Mouse (Mus musculus) G1E (cell line): ENCODE data around the gene Bicral. TPM values are rescaled to one million over a fixed set of nuclear protein-coding genes. Genes with fewer than 3 reads are reported as not detected.

Source experiments
- ATAC-seq: 2 replicates; pipeline ENCODE4 v1.8.0; 2016; ENCODE audit warnings: mild to moderate bottlenecking; ENCODE audit not compliant: insufficient number of reproducible peaks, poor library complexity, low FRiP score, severe bottlenecking; ENCODE audit errors: extremely low read depth
- DNase-seq: peaks from one replicate; pipeline ENCODE4 v3.0.0; 2012; ENCODE audit warnings: low spot score
- H3K27me3 ChIP-seq: 2 replicates; pipeline ENCODE4 v1.6.1; 2012; ENCODE audit warnings: mild to moderate bottlenecking, low read length, inconsistent platforms; ENCODE audit not compliant: insufficient read depth
- H3K36me3 ChIP-seq: replicated peaks from 2 replicates; pipeline ENCODE3; 2012; ENCODE audit warnings: mild to moderate bottlenecking, inconsistent platforms
- H3K4me1 ChIP-seq: 2 replicates; pipeline ENCODE4 v1.6.1; 2012; ENCODE audit warnings: low read depth, low read length, inconsistent platforms, mixed read lengths; ENCODE audit not compliant: insufficient read depth
- H3K4me3 ChIP-seq: 2 replicates; pipeline ENCODE4 v1.5.1; 2012; ENCODE audit warnings: low read depth, mild to moderate bottlenecking, inconsistent platforms, low read length, moderate library complexity, mixed read lengths
- H3K9me3 ChIP-seq: replicated peaks from 2 replicates; pipeline ENCODE4 v1.6.1; 2012; ENCODE audit warnings: inconsistent platforms
- CTCF ChIP-seq: IDR thresholded peaks from 2 replicates; pipeline ENCODE4 v1.5.1; 2012; ENCODE audit warnings: low read depth, low read length, inconsistent platforms, mixed read lengths
- GATA1 ChIP-seq: IDR thresholded peaks from 2 replicates; pipeline ENCODE4 v1.6.1; 2012; ENCODE audit warnings: borderline replicate concordance, low read length, inconsistent platforms, mixed read lengths
- GATA2 ChIP-seq: IDR thresholded peaks from 2 replicates; pipeline ENCODE4 v1.6.1; 2012; ENCODE audit warnings: low read depth, low read length, inconsistent platforms, borderline replicate concordance
- POLR2AphosphoS5 ChIP-seq: IDR thresholded peaks from 2 replicates; pipeline ENCODE4 v1.6.1; 2012; ENCODE audit warnings: low read depth, low read length, inconsistent platforms; ENCODE audit not compliant: insufficient replicate concordance
- TAL1 ChIP-seq: conservative IDR thresholded peaks from 2 replicates; pipeline ENCODE4 v1.6.1; 2012; ENCODE audit warnings: low read depth, low read length, inconsistent platforms, mixed read lengths
- polyA plus RNA-seq: library from polyadenylated mRNA; stranded (reverse); fragments of >175 nt; gene quantifications from 2 replicates; pipeline ENCODE4 v1.2.3, GENCODE M21; 2012
- total RNA-seq, 2 experiments: library from RNA; stranded (forward) in 1 of 2; stranded (reverse) in 1 of 2; fragments of 200-1000 nt in 1 of 2; fragments of >200 nt in 1 of 2; fragmentation: Nextera tagmentation in 1 of 2; gene quantifications; 2 replicates each; pipeline ENCODE4 v1.2.3; 2014 to 2017

Gene Bicral
- total and polyA plus RNA-seq, 3 experiments = 12.9 to 34.4 (median 13.4) TPM

GRCm38 (mm10) chr17:46751056-46751793 lies 107.1 kb downstream of the Bicral start:
- H3K9me3 ChIP-seq = 0 out of 2 replicates have a peak, but pooled peaks cover 3% of the 10 kb centered on the region
- ATAC-seq (peak; percentile 19; the same call in 1 of the 2 replicates), DNase-seq (peak; percentile 68)
- peaks cover 11% of the 10 kb centered on the region for H3K27me3 ChIP-seq
- H3K4me3 ChIP-seq = peak overlapping the region; percentile 79
- peaks cover 38% of the 10 kb centered on the region for H3K4me1 ChIP-seq
- H3K36me3 ChIP-seq = peaks cover 37% of the 10 kb centered on the region
- TF ChIP-seq POLR2AphosphoS5 = no peak
- TF ChIP-seq TAL1 = no peak
- TF ChIP-seq CTCF = no peak
- no peak for TF ChIP-seq GATA2
- TF ChIP-seq GATA1 = no peak

GRCm38 (mm10) chr17:46750580-46750979 lies 107.7 kb downstream of the Bicral start:
- H3K36me3 ChIP-seq = peaks cover 43% of the 10 kb centered on the region
- TF ChIP-seq CTCF (no peak), POLR2AphosphoS5 (no peak), GATA2 (no peak), GATA1 (no peak), TAL1 (no peak)

GRCm38 (mm10) chr17:46749282-46749681 lies 109.0 kb downstream of the Bicral start:
- H3K36me3 ChIP-seq = peaks cover 55% of the 10 kb centered on the region
- H3K4me1 ChIP-seq = peaks cover 38% of the 10 kb centered on the region
- no peak overlapping the region for H3K4me3 ChIP-seq
- ATAC-seq (no peak), DNase-seq (no peak)
- TF ChIP-seq CTCF (no peak), POLR2AphosphoS5 (no peak), GATA2 (no peak), GATA1 (no peak), TAL1 (no peak)
- no peaks in the 10 kb centered on the region for H3K9me3 ChIP-seq
- no peaks in the 10 kb centered on the region for H3K27me3 ChIP-seq

More at GRCm38 (mm10) chr17:46750580-46750979, 107.7 kb downstream of the Bicral start:
- Histone ChIP-seq H3K9me3 (0 out of 2 replicates have a peak, but pooled peaks cover 3% of the 10 kb centered on the region), H3K4me1 (peaks cover 36% of the 10 kb centered on the region), H3K4me3 (peak overlapping the region; percentile 79), H3K27me3 (peaks cover 5% of the 10 kb centered on the region)
- no peak for DNase-seq
- no peak for ATAC-seq

Other genes with a start within 250 kb of the Bicral start
- gene Ptk7, start 229.0 kb downstream of the Bicral start, total RNA-seq (2014; fragmentation: Nextera tagmentation) = not detected in 2 replicates
- gene Ptk7, start 229.0 kb downstream of the Bicral start, total RNA-seq (2017) = 0.05 TPM in 1 of 2 replicates, not detected in the other
- 0.01 TPM in 1 of 2 replicates, not detected in the other for gene Ptk7, start 229.0 kb downstream of the Bicral start, polyA plus RNA-seq
- 1.3 and 2.1 TPM in 2 replicates for gene Klc4, start 212.5 kb downstream of the Bicral start, total RNA-seq (2014; fragmentation: Nextera tagmentation)
- 8.9 and 10.2 TPM in 2 replicates for gene Klc4, start 212.5 kb downstream of the Bicral start, total RNA-seq (2017)
- gene Klc4, start 212.5 kb downstream of the Bicral start, polyA plus RNA-seq = 11.7 and 12.3 TPM in 2 replicates
- gene Mrpl2, start 212.3 kb downstream of the Bicral start, total RNA-seq (2014; fragmentation: Nextera tagmentation) = 44.7 and 59.4 TPM in 2 replicates
- 76.3 and 107 TPM in 2 replicates for gene Mrpl2, start 212.3 kb downstream of the Bicral start, total RNA-seq (2017)
- 853 and 1,060 TPM in 2 replicates for gene Mrpl2, start 212.3 kb downstream of the Bicral start, polyA plus RNA-seq
- gene Cul7, start 208.1 kb downstream of the Bicral start, total RNA-seq (2014; fragmentation: Nextera tagmentation) = 44.1 and 47.4 TPM in 2 replicates
- 27.4 and 30.0 TPM in 2 replicates for gene Cul7, start 208.1 kb downstream of the Bicral start, total RNA-seq (2017)
- gene Cul7, start 208.1 kb downstream of the Bicral start, polyA plus RNA-seq = 136 and 142 TPM in 2 replicates
- 12.2 and 13.2 TPM in 2 replicates for gene Rrp36, start 184.1 kb downstream of the Bicral start, total RNA-seq (2014; fragmentation: Nextera tagmentation)
- 48.0 and 67.2 TPM in 2 replicates for gene Rrp36, start 184.1 kb downstream of the Bicral start, total RNA-seq (2017)
- gene Rrp36, start 184.1 kb downstream of the Bicral start, polyA plus RNA-seq = 39.0 and 45.0 TPM in 2 replicates
- gene Mea1, start 179.7 kb downstream of the Bicral start, total RNA-seq (2014; fragmentation: Nextera tagmentation) = 37.1 and 42.4 TPM in 2 replicates
- 79.5 and 83.8 TPM in 2 replicates for gene Mea1, start 179.7 kb downstream of the Bicral start, total RNA-seq (2017)
- 84.7 and 105 TPM in 2 replicates for gene Mea1, start 179.7 kb downstream of the Bicral start, polyA plus RNA-seq
- 70.1 and 79.1 TPM in 2 replicates for gene Klhdc3, start 177.6 kb downstream of the Bicral start, total RNA-seq (2014; fragmentation: Nextera tagmentation)
- 21.0 and 26.0 TPM in 2 replicates for gene Klhdc3, start 177.6 kb downstream of the Bicral start, total RNA-seq (2017)
- 221 and 297 TPM in 2 replicates for gene Klhdc3, start 177.6 kb downstream of the Bicral start, polyA plus RNA-seq
- gene Ppp2r5d, start 153.4 kb downstream of the Bicral start, total RNA-seq (2014; fragmentation: Nextera tagmentation) = 55.2 and 56.6 TPM in 2 replicates
- 33.9 and 40.1 TPM in 2 replicates for gene Ppp2r5d, start 153.4 kb downstream of the Bicral start, total RNA-seq (2017)
- gene Ppp2r5d, start 153.4 kb downstream of the Bicral start, polyA plus RNA-seq = 78.5 and 83.4 TPM in 2 replicates
- 19.8 and 22.1 TPM in 2 replicates for gene Pex6, start 147.0 kb downstream of the Bicral start, total RNA-seq (2014; fragmentation: Nextera tagmentation)
- 14.3 and 17.3 TPM in 2 replicates for gene Pex6, start 147.0 kb downstream of the Bicral start, total RNA-seq (2017)
- gene Pex6, start 147.0 kb downstream of the Bicral start, polyA plus RNA-seq = 52.6 and 56.0 TPM in 2 replicates
- gene Gnmt, start 129.3 kb downstream of the Bicral start, total RNA-seq (2014; fragmentation: Nextera tagmentation) = not detected in 2 replicates
- gene Gnmt, start 129.3 kb downstream of the Bicral start, total RNA-seq (2017) = 0.52 TPM in 1 of 2 replicates, not detected in the other
- gene Gnmt, start 129.3 kb downstream of the Bicral start, polyA plus RNA-seq = 0.17 TPM in 1 of 2 replicates, not detected in the other
- 12.8 and 14.4 TPM in 2 replicates for gene Cnpy3, start 106.3 kb downstream of the Bicral start, total RNA-seq (2014; fragmentation: Nextera tagmentation)
- 36.3 and 41.1 TPM in 2 replicates for gene Cnpy3, start 106.3 kb downstream of the Bicral start, total RNA-seq (2017)
- gene Cnpy3, start 106.3 kb downstream of the Bicral start, polyA plus RNA-seq = 96.9 and 114 TPM in 2 replicates
- gene Ptcra, start 94.8 kb downstream of the Bicral start, total RNA-seq (2014; fragmentation: Nextera tagmentation) = not detected in 2 replicates
- gene Ptcra, start 94.8 kb downstream of the Bicral start, total RNA-seq (2017) = 0.12 and 0.27 TPM in 2 replicates
- 0.04 and 0.07 TPM in 2 replicates for gene Ptcra, start 94.8 kb downstream of the Bicral start, polyA plus RNA-seq
- gene 2310039H08Rik, start 85.8 kb downstream of the Bicral start, total RNA-seq (2014; fragmentation: Nextera tagmentation) = 26.8 and 33.4 TPM in 2 replicates
- 17.4 and 24.3 TPM in 2 replicates for gene 2310039H08Rik, start 85.8 kb downstream of the Bicral start, total RNA-seq (2017)
- 129 and 189 TPM in 2 replicates for gene 2310039H08Rik, start 85.8 kb downstream of the Bicral start, polyA plus RNA-seq
- gene Rpl7l1, start 75.8 kb downstream of the Bicral start, total RNA-seq (2014; fragmentation: Nextera tagmentation) = 154 and 166 TPM in 2 replicates
- 159 and 181 TPM in 2 replicates for gene Rpl7l1, start 75.8 kb downstream of the Bicral start, total RNA-seq (2017)
- gene Rpl7l1, start 75.8 kb downstream of the Bicral start, polyA plus RNA-seq = 7.0 and 11.3 TPM in 2 replicates
- 7.5 and 10.1 TPM in 2 replicates for gene Tbcc, start 32.2 kb upstream of the Bicral start, total RNA-seq (2014; fragmentation: Nextera tagmentation)
- gene Tbcc, start 32.2 kb upstream of the Bicral start, total RNA-seq (2017) = 18.6 and 21.3 TPM in 2 replicates
- gene Tbcc, start 32.2 kb upstream of the Bicral start, polyA plus RNA-seq = 20.0 and 27.5 TPM in 2 replicates
- not detected in 2 replicates for gene Prph2, start 52.0 kb upstream of the Bicral start, total RNA-seq (2014; fragmentation: Nextera tagmentation)
- gene Prph2, start 52.0 kb upstream of the Bicral start, total RNA-seq (2017) = 0.05 TPM in 1 of 2 replicates, not detected in the other
- gene Prph2, start 52.0 kb upstream of the Bicral start, polyA plus RNA-seq = not detected in 2 replicates
- gene Ubr2, start 152.1 kb upstream of the Bicral start, total RNA-seq (2014; fragmentation: Nextera tagmentation) = 116 and 131 TPM in 2 replicates
- 43.0 and 51.4 TPM in 2 replicates for gene Ubr2, start 152.1 kb upstream of the Bicral start, total RNA-seq (2017)
- 12.3 and 14.6 TPM in 2 replicates for gene Ubr2, start 152.1 kb upstream of the Bicral start, polyA plus RNA-seq